Mouse (Mus musculus) cerebellum, adult 8-10 months (tissue): ENCODE measurements at regions not wholly inside any gene's neighbourhood (a gene's known extent, or its start where the extent isn't known, plus 50 kb on each side); places are given as distances from the start of the nearest gene placed in this dataset.

Experiments used
- DNase-seq: peaks from one replicate; pipeline ENCODE4 v3.0.0; 2022

- DNase-seq: no peak
Observed at GRCm38 (mm10) chr7:39882113-39882512, 364.5 kb downstream of the Zfp619 start.

GRCm38 (mm10) chr7:39894208-39894896, 376.8 kb downstream of the Zfp619 start:
- no peak for DNase-seq

- no peak for DNase-seq
Observed at GRCm38 (mm10) chr7:39896918-39897317, 379.4 kb downstream of the Zfp619 start.

- DNase-seq: no peak
Observed at GRCm38 (mm10) chr7:39898268-39898667, 380.7 kb downstream of the Zfp619 start.

- DNase-seq: no peak
Observed at GRCm38 (mm10) chr7:39933946-39934345, 416.4 kb downstream of the Zfp619 start.

- no peak for DNase-seq
Observed at GRCm38 (mm10) chr7:39937262-39937661, 419.7 kb downstream of the Zfp619 start.

DNA sequence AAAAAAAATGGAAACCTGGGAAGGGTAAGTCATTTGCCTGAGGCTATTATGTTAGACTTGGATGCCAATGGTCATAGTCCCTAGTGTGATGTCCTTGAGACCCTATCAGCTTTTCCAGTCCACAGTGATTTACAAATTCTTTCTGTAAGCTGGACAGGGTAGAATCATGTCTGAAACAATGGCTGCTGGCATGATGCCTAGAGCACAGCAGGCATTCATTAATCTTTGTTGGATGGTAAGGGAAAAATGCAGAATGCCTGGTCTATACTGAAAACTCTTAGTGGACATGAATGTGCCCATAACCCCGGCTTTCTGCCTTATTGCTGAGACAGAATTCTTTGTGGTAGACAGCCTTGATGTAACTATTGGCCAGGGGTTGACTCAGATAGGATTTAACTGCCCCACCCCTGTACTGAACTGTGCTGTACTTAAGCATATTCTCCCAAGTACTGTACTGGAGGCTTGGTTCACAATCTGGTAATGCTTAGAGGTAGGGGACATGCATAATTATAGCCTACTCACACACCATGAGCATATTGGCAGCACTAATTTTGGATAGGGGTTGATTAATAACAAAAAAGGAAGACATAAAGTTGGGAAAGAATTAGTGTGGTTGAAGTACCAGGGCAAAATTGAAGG, 424.8 kb downstream of the Zfp619 start:
- no peak for DNase-seq

DNA sequence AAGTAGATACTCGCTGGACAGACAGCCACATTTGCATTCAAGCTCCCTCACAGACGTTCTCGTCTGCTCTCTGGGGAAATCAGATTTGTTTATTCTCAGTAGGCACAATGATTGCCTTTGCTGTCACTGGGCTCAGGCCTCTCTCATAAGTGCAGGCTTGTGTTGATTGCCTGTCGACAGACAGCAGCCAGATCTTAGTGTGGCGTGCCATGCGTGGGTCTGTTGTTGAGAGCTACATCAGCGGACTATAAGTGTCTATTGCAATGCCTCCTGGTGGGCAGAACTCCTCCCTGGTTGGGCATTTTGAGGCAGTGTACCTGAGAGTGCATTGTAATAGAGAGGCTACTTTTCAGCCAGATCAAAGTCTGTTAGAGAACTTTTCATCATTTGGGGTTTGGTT, 436.5 kb downstream of the Zfp619 start:
- DNase-seq: no peak

GRCm38 (mm10) chr7:39954931-39955330, 437.4 kb downstream of the Zfp619 start:
- no peak for DNase-seq

DNA sequence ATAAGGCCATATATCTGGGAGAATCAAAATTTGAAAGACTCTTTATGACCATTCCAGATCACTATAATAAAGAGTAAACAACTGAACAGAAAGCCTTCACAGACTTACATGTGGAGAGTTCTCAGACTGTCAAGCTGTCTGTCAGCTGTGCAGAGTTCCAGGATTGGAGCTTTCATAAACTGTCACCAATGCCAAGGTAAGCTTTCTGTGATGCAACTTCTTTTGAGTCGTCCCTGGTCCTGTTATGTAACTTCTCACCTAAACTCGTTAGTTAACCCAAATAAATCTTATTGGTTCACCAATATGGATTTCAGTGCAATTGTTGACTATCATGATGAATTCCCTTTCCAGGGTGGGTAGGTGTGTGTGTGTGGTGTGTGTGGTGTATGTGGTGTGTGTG, 460.6 kb downstream of the Zfp619 start:
- no peak for DNase-seq

DNA sequence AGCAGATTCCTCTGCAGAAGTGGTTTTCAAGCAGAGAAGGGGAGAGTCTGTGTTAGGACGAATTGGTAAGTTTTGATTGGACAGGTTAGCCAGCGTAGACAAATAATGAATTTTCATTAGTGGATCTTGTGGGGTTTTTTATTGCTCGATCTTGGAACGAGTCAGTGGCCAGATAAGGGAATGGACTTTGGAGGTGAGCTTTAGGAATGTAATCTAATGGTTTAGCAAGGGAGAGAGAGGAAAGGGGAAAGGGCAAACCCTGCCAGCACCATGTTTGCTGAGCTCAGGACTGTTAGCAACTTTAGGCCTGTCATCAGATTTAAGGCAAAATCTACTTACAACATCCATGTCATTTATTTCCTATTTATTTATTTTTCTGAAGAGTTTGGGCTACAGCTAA, 464.1 kb downstream of the Zfp619 start:
- no peak for DNase-seq
